Mouse (Mus musculus): ENCODE data around the gene Tec. TPM values are rescaled to one million over a fixed set of nuclear protein-coding genes. Genes with fewer than 3 reads are reported as not detected.

Tec gene
- polyA plus RNA-seq, 1 experiment: 20.6 TPM

DNA sequence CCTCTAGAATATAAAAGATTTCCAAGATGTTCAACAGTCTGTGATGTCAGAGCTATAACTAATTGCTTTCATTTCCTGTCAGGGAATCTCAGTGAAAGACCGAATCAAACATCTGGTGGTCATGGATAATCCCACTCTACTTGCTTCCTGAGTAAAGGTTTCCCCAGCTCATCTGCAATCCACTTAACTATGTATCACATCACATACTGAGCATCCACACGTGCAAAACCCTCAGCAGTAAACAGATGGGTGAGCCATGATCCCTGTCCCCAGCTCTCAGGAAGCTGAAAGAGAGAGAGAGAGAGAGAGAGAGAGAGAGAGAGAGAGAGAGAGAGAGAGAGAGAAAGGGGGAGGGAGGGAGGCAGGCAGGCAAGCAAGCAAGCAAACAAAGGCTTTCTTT is 51.8 kb downstream of the Tec start:
- no peaks in the 10 kb centered on the region for H3K27me3 ChIP-seq (ENCODE audit: control insufficient read depth, insufficient read depth, low read length, poor library complexity, severe bottlenecking)
- H3K4me3 ChIP-seq (ENCODE audit: low read depth, low read length): no peak overlapping the region
- no peak overlapping the region for H3K9ac ChIP-seq (ENCODE audit: low read depth, poor library complexity, severe bottlenecking)
- H3K4me1 ChIP-seq (ENCODE audit: control insufficient read depth, insufficient read depth, low read length): no peaks in the 10 kb centered on the region
- H3K27ac ChIP-seq (ENCODE audit: insufficient read depth, low read length): no peak overlapping the region
- no peaks in the 10 kb centered on the region for H3K9me3 ChIP-seq (replicated peaks; ENCODE audit: control insufficient read depth, insufficient read depth, low read length, poor library complexity, severe bottlenecking)
- H3K36me3 ChIP-seq (ENCODE audit: control insufficient read depth, insufficient read depth, low read length, poor library complexity, severe bottlenecking): no peaks in the 10 kb centered on the region
- TF ChIP-seq EP300 (IDR thresholded peaks at IDR 0.05; ENCODE audit: insufficient read depth, low read depth, low read length) (no peak), CTCF (IDR thresholded peaks at IDR 0.05; ENCODE audit: low read depth, low read length) (no peak), POLR2A (IDR thresholded peaks at IDR 0.05; ENCODE audit: insufficient read depth, low read length) (no peak)

DNA sequence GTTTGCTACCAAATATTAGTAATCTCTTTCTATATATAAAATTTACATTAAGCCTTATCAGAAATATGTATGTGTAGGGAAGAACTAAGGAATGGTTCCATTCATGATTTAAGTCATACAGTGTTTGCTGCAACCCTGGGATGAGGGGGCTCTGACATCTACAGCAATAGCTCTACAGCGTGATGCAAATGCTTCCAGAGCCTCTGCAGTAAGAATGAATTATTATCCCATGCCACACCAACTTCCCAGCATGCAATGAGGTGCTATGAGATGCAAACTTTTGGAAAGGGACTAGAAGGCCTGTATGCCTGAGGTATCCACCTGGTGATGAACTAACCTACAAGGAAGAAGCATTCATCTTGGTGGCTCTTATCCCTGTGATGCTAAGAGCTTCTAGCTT is 52.2 kb downstream of the Tec start:
- Histone ChIP-seq H3K4me3 (ENCODE audit: low read depth, low read length) (no peak overlapping the region), H3K36me3 (ENCODE audit: control insufficient read depth, insufficient read depth, low read length, poor library complexity, severe bottlenecking) (no peaks in the 10 kb centered on the region), H3K27ac (ENCODE audit: insufficient read depth, low read length) (no peak overlapping the region), H3K27me3 (ENCODE audit: control insufficient read depth, insufficient read depth, low read length, poor library complexity, severe bottlenecking) (no peaks in the 10 kb centered on the region), H3K9me3 (replicated peaks; ENCODE audit: control insufficient read depth, insufficient read depth, low read length, poor library complexity, severe bottlenecking) (no peaks in the 10 kb centered on the region), H3K9ac (ENCODE audit: low read depth, poor library complexity, severe bottlenecking) (no peak overlapping the region), H3K4me1 (ENCODE audit: control insufficient read depth, insufficient read depth, low read length) (no peaks in the 10 kb centered on the region)
- no peak for TF ChIP-seq EP300 (IDR thresholded peaks at IDR 0.05; ENCODE audit: insufficient read depth, low read depth, low read length)
- no peak for TF ChIP-seq POLR2A (IDR thresholded peaks at IDR 0.05; ENCODE audit: insufficient read depth, low read length)
- no peak for TF ChIP-seq CTCF (IDR thresholded peaks at IDR 0.05; ENCODE audit: low read depth, low read length)

DNA sequence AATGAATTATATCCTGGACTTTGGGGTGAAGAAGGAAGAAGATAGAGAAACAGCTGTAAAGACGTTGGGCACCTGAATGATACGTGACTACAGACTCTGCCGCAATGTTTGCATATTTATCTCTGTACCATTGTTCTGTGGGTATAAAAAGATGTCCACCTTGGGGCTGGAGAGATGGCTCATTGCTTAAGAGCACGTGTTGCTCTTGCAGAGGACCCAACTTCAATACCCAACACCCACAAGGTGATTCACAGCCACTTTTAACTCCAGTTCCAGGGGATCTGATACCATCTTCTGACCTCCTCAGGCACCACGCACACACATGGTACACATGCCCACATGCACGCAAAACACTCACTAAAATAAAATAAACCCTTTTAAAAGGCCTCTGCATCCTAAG is 52.9 kb downstream of the Tec start:
- H3K27ac ChIP-seq (ENCODE audit: insufficient read depth, low read length): no peak overlapping the region
- TF ChIP-seq POLR2A (IDR thresholded peaks at IDR 0.05; ENCODE audit: insufficient read depth, low read length) (no peak), EP300 (IDR thresholded peaks at IDR 0.05; ENCODE audit: insufficient read depth, low read depth, low read length) (no peak), CTCF (IDR thresholded peaks at IDR 0.05; ENCODE audit: low read depth, low read length) (no peak)
- no peaks in the 10 kb centered on the region for H3K9me3 ChIP-seq (replicated peaks; ENCODE audit: control insufficient read depth, insufficient read depth, low read length, poor library complexity, severe bottlenecking)
- no peak overlapping the region for H3K9ac ChIP-seq (ENCODE audit: low read depth, poor library complexity, severe bottlenecking)
- no peak overlapping the region for H3K4me3 ChIP-seq (ENCODE audit: low read depth, low read length)
- H3K27me3 ChIP-seq (ENCODE audit: control insufficient read depth, insufficient read depth, low read length, poor library complexity, severe bottlenecking): no peaks in the 10 kb centered on the region
- H3K4me1 ChIP-seq (ENCODE audit: control insufficient read depth, insufficient read depth, low read length): no peaks in the 10 kb centered on the region
- no peaks in the 10 kb centered on the region for H3K36me3 ChIP-seq (ENCODE audit: control insufficient read depth, insufficient read depth, low read length, poor library complexity, severe bottlenecking)

DNA sequence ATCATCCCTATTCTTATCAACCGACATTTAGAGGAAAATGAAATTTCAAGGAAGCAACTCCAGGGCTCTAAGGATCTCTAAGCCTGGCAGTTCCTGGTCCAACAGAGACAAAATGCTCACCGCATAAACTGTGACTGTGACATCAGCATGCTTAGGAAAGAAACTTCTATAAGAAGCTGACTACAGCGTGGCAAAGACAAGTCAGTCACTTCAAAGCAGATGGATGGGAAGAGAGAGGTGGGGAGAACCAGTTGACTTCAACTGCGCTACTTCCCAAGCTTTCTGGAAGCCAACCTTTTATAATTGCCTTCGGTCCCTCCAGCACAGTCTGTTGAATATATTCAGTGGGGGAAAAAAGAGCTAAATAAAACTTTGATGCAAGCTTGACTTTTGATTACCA is 54.2 kb downstream of the Tec start:
- TF ChIP-seq EP300 (IDR thresholded peaks at IDR 0.05; ENCODE audit: insufficient read depth, low read depth, low read length) (no peak), CTCF (IDR thresholded peaks at IDR 0.05; ENCODE audit: low read depth, low read length) (no peak), POLR2A (IDR thresholded peaks at IDR 0.05; ENCODE audit: insufficient read depth, low read length) (no peak)
- Histone ChIP-seq H3K27ac (ENCODE audit: insufficient read depth, low read length) (no peak overlapping the region), H3K36me3 (ENCODE audit: control insufficient read depth, insufficient read depth, low read length, poor library complexity, severe bottlenecking) (no peaks in the 10 kb centered on the region), H3K9me3 (replicated peaks; ENCODE audit: control insufficient read depth, insufficient read depth, low read length, poor library complexity, severe bottlenecking) (no peaks in the 10 kb centered on the region), H3K27me3 (ENCODE audit: control insufficient read depth, insufficient read depth, low read length, poor library complexity, severe bottlenecking) (no peaks in the 10 kb centered on the region), H3K4me1 (ENCODE audit: control insufficient read depth, insufficient read depth, low read length) (no peaks in the 10 kb centered on the region), H3K9ac (ENCODE audit: low read depth, poor library complexity, severe bottlenecking) (no peak overlapping the region), H3K4me3 (ENCODE audit: low read depth, low read length) (no peak overlapping the region)

DNA sequence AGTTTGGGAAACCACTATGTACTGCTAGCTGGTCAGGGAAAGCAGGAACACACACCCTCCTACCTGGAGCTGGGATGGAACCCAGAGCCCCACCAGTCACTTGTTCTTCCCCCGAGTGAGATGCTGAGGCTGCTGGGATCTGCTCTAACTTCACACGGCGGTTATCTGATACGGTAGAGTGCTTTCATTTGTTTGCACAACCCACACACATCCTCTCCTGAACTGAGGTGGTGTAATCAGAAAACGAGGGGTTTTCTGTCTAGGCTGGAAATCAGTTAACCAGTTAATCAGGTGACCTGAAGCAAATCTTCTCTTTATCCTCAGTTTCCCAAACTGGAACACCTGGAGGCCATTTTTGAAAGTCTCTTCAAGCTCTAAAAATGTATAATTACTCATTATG is 55.4 kb downstream of the Tec start:
- H3K4me3 ChIP-seq (ENCODE audit: low read depth, low read length): no peak overlapping the region
- TF ChIP-seq POLR2A (IDR thresholded peaks at IDR 0.05; ENCODE audit: insufficient read depth, low read length) (no peak), CTCF (IDR thresholded peaks at IDR 0.05; ENCODE audit: low read depth, low read length) (no peak), EP300 (IDR thresholded peaks at IDR 0.05; ENCODE audit: insufficient read depth, low read depth, low read length) (no peak)

DNA sequence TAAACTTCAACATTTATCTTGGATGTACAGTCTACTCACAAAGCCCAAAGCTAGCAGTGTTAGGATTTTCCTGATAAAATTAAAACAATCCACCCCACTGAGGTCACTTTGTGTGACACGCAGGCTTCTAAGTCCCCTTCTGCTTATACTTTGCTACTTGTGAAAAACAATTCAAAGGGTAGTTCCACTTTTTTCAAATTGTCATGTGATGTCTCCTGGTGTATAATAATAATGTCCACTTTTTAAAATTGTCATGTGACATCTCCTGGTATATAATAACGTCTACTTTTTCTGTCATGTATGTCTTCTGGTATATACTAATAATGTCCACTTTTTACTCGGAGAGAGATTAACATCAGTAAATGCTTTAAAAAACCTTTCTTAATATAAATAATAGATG is 56.0 kb downstream of the Tec start:
- Histone ChIP-seq H3K4me3 (ENCODE audit: low read depth, low read length) (no peak overlapping the region), H3K9me3 (replicated peaks; ENCODE audit: control insufficient read depth, insufficient read depth, low read length, poor library complexity, severe bottlenecking) (no peaks in the 10 kb centered on the region), H3K4me1 (ENCODE audit: control insufficient read depth, insufficient read depth, low read length) (no peaks in the 10 kb centered on the region), H3K36me3 (ENCODE audit: control insufficient read depth, insufficient read depth, low read length, poor library complexity, severe bottlenecking) (no peaks in the 10 kb centered on the region), H3K9ac (ENCODE audit: low read depth, poor library complexity, severe bottlenecking) (no peak overlapping the region), H3K27ac (ENCODE audit: insufficient read depth, low read length) (no peak overlapping the region), H3K27me3 (ENCODE audit: control insufficient read depth, insufficient read depth, low read length, poor library complexity, severe bottlenecking) (no peaks in the 10 kb centered on the region)
- TF ChIP-seq CTCF (IDR thresholded peaks at IDR 0.05; ENCODE audit: low read depth, low read length) (no peak), POLR2A (IDR thresholded peaks at IDR 0.05; ENCODE audit: insufficient read depth, low read length) (no peak), EP300 (IDR thresholded peaks at IDR 0.05; ENCODE audit: insufficient read depth, low read depth, low read length) (no peak)

More for the DNA sequence above, 55.4 kb downstream of the Tec start:
- Histone ChIP-seq H3K9ac (ENCODE audit: low read depth, poor library complexity, severe bottlenecking) (no peak overlapping the region), H3K27ac (ENCODE audit: insufficient read depth, low read length) (no peak overlapping the region), H3K4me1 (ENCODE audit: control insufficient read depth, insufficient read depth, low read length) (no peaks in the 10 kb centered on the region), H3K9me3 (replicated peaks; ENCODE audit: control insufficient read depth, insufficient read depth, low read length, poor library complexity, severe bottlenecking) (no peaks in the 10 kb centered on the region), H3K36me3 (ENCODE audit: control insufficient read depth, insufficient read depth, low read length, poor library complexity, severe bottlenecking) (no peaks in the 10 kb centered on the region), H3K27me3 (ENCODE audit: control insufficient read depth, insufficient read depth, low read length, poor library complexity, severe bottlenecking) (no peaks in the 10 kb centered on the region)

Measured in ES-Bruce4 (cell line).